Mouse (Mus musculus): ENCODE results near the gene Mcm6.
A peak's percentile ranks its signal among the peaks of the same experiment; 100 is the strongest.

Mcm6 gene

DNA sequence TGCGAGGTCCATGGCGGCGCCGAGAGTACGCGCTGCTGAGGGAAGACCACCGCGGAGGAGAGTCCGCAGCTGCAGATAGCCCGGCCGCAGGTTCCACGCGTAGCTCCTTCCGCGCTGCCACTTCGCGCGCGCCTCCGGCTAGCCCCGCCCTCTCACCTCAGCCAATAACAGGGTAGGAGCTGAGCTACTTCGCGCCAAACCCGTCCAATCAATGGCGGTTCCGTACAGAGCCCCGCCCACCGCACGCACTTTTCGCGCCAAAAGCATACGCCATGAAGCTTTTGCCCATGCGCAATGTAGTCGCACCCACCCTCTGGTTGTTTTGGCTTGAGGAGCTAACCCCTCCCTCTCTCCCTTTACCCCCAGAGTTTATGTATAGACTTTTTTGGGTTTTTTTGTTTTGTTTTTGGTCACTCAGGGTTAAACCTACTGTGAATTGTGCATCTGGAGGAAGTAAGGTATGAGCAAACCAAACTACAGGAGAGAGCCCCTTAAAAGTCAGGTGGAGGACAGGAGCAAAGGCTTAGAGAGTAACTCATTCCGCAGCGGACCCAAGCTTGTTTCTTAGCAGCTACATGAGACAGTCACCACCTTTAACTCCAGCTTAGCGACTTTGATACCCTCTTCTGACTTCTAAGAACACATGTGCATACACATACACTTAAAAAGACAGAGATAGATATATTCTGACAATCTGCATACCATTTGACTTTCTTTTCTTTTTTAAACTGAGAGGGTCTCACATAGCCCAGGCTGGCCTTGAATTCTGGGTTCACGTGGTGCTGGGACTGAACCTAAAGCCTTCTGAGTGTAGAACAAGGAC lies at the start of gene Mcm6:
Gene Mcm6 (minus strand): TSS at position 111 of the 823 bp plus-strand sequence.
- DNase-seq = peak; percentile 94

DNA sequence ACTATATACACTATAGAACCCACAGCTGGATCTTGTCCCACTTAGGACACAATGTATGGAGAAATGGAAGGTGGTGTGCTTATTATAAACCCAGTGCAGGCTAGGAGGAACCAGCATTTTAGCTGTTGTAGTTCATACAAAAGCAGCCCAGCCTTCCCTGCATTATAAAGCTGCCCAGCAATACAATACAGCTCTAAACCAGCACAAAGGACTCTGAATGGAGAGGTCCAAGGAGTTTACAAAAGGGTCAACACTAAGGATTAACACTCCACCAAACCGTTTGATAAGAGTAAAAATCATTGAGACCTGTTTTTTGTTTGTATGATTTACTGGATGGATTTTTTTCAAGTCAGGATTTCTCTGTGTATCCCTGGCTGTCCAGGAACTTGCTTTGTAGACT lies 47.4 kb upstream of the Mcm6 start:
- no peak for DNase-seq

GRCm38 (mm10) chr1:128405675-128406074 lies 46.2 kb upstream of the Mcm6 start:
- DNase-seq = no peak

- DNase-seq = peak; percentile 2
Measured at GRCm38 (mm10) chr1:128405041-128405481, 45.6 kb upstream of the Mcm6 start.

DNA sequence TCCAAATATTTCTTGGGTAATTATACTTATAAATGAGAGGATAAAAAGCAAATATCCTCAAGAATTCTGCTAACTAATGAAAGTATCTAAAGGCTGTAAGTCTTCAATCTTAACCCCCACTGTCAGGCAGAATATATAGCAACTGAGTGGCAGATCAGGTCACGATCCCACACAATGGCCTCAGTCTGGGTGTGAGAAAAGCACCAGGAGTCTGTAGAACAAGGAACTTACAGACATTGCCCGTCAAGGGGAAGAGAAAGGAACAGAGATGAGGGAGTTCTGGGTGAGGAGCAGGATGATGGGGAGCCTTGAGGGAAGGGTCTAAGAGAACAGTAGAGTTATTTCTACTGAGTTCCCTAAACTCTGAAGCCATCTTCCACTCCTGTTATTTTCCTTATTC lies 41.5 kb upstream of the Mcm6 start:
- no peak for DNase-seq

DNA sequence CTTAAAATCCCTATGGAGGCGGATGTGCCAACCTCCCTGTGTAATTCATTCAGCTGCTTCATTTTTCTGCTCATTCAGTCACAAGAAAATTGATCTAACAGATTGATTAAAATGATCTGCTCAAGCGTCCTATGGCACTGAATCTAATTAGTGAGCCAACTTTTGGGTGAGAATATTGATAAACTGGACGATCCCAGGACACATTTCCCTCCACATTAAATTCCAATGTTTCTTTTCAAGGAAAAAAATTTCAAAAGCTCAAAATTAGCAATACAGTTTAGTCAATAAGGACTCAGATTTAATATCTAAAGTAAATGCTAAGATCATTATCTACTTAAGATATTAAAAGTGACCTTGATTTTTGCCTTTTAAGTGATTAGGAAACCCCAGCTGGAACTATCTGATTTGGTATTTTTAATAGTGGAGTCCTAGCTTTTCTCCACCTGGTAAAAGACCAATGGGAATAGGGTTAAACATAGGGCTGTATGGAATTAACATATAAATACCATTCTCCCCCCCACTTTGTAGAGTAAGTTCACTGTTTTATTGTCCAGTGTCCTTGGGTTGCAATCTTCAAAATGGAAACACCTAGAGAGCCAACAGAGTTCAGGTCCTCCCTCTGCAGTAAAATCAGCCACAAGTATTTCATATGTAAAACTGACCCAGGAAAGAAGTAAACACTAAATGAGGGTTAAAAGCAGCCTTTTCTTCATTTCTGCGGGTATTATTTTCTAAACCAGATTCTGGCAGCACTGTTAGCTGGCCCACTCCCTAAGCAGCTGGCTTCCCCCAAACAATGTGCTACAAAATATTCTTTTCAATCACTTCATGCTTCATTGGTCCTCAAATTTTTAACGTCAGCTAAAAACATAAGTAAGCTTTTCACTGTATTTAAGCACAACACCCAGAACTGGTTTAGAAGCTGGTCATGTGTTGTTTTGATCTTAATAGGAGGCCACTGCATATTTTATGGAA lies 40.8 kb upstream of the Mcm6 start:
- no peak for DNase-seq

- no peak for DNase-seq
Measured at GRCm38 (mm10) chr1:128398738-128399445, 39.4 kb upstream of the Mcm6 start.

DNA sequence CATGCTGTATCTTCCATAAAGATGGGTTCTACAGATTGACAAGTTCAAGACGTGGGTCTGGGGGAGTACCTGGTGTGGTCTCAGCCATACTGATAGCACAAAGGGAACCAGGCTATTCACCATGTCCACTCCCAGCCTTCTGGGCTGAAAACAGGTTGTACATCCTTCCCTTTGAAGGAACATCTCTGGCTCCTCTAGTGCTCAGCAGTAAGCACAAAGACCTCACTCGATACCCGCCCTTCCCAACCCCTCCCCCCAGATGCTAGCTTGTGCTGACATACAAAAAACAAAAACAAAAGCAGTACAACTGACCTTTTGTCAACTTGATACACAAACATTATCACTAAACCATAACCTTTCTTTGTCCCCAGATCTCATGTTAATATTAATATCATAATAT lies 35.2 kb upstream of the Mcm6 start:
- no peak for DNase-seq

DNA sequence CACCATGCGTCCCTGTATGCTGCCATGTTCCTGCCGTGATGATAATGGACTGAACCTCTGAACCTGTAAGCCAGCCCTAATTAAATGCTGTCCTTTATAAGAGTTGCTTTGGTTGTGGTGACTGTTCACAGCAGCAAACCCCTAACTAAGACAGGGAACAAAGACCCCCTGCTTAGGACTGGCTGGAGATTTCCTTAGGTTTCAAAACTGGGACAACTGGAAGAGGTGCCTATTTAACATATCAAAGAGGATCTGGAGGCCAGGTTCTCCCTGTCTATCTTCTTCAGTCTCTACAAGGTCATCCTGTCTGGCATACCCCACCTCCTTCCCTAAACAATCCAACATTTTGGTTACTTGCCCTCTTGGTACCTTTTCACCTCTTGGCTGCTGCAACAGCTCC lies 32.9 kb upstream of the Mcm6 start:
- DNase-seq = no peak

GRCm38 (mm10) chr1:128386487-128386886 lies 27.0 kb upstream of the Mcm6 start:
- DNase-seq = no peak

DNA sequence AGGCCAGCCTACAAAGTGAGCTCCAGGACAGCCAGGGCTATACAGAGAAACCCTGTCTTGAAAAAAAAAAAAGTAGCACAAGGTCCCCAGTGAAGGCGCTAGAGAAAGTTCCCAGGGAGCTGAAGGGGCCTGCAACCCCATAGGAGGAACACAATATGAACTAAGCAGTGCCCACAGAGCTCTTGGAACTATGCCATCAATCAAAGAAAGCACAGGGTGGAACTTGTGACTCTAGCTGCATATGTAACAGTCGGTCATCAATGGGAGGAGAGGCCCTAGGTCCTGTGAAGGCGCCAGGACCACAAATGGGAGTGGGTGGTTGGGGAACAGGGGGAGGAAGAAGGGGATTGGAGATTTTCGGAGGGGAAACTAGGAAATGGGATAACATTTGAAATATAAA lies 17.4 kb upstream of the Mcm6 start:
- no peak for DNase-seq

DNA sequence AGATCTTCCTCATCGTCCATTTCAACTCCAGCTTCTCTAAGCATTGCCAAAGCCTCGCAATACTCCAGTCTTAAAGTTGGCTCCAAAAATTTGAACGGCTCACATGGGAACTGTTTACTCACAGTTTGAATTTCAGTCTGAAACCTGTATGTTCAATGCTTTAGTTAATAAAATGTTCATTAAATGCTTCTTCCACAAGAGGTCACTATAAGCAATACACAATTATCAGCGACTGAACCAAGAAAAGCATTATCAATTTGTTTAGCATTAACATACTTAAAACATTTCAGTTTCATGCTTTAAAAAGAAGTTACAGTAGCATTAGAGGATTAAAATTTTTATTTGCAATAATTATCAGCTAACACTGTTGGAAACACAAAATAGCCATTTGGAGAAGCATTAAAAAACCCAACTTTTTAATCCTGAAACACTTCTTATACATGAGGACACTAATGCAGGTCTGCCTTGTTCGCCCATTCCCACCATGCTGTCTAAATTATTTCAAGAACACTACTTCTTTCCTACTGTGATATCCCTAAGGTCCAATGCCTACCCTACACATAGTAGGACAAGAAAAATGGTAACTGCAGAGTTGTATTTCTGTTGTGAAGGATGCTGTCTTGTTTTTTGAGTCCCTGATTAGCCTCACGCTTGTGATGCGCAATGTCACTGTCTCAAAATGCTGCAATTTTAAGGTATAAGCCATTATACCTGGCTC lies 12.8 kb upstream of the Mcm6 start:
- DNase-seq = no peak

GRCm38 (mm10) chr1:128368732-128369441 lies 9.4 kb upstream of the Mcm6 start:
- DNase-seq = peak; percentile 34

DNA sequence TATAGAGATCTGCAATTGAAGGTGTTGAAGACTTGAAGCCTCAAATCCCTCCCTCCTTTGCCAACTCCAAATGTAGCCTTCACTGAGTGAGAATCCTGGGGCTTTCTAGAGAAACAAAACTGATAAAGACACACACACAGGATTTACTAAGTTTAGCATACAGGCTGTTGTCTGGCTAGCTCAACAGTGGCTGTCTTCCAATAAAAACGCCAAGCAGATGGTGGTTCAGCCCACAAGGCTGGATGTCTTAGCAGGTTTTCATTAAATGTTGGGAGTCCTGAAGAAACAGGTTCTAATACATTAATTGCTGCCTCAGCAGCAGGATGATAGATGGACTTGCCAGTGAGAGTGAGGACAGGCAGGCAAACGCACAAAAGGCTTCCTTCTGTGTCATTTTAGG lies 1.1 kb upstream of the Mcm6 start:
- peak; percentile 43 for DNase-seq

- no peak for DNase-seq
Measured at GRCm38 (mm10) chr1:128358916-128359553, 429 bp downstream of the Mcm6 start.

- DNase-seq = no peak
Measured at GRCm38 (mm10) chr1:128358276-128358675, 1.2 kb downstream of the Mcm6 start.

DNA sequence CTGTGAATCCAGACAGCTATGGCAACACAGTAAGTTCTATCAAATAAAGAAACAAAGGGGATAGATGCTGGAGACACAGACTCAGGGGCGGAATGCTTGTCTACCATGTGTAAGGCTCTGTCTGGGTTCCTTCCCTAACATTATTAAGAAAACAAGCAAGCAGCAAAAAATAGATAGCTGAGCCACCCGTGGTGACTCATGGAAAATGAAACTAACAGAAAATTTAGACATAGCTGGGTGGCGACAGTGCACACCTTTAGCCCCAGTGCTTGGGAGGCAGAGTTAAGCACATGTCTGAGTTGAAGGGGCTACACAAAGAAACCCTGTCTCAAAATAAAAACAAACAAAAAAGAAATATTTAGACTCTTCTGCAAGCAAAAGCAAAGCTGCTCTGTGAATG lies 2.0 kb downstream of the Mcm6 start:
- no peak for DNase-seq

- no peak for DNase-seq
Measured at GRCm38 (mm10) chr1:128353092-128353491, 6.4 kb downstream of the Mcm6 start.

DNA sequence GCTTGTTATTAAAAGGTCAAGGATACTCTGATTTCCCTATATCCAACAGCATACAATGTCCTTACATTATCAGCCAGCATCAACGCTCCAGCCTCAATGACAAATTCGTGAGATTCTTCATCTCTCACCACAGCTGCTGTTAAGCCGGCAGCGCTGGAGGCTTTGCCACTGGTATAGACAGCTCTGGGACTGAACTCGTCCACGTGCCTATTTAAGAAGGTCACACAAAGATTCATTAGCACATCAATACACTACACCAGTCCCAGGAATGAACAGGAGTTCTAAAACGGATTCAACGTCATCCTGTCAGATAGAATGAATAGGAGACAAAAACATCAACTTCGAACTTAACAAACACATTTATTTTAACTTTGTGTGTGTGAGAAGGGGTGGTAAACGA lies 15.2 kb downstream of the Mcm6 start:
- no peak for DNase-seq

GRCm38 (mm10) chr1:128337708-128338320 lies 21.6 kb downstream of the Mcm6 start:
- no peak for DNase-seq

- DNase-seq = no peak
Measured at GRCm38 (mm10) chr1:128330313-128330712, 29.2 kb downstream of the Mcm6 start.

All from right cerebral cortex, adult 18-20 months (tissue).